Mouse (Mus musculus): Measurements from ENCODE around the gene Tmem26. TPM values are rescaled to one million over a fixed set of nuclear protein-coding genes. Genes with fewer than 3 reads are reported as not detected.
A peak's percentile ranks its signal among the peaks of the same experiment; 100 is the strongest.

The Tmem26 gene
- total and polyA plus RNA-seq, 3 experiments: 0.04 TPM; not detected in 2

GRCm38 (mm10) chr10:68715396-68715795 lies 8.1 kb upstream of the Tmem26 start:
- H3K9me3 ChIP-seq (replicated peaks; ENCODE audit: low read length): no peaks in the 10 kb centered on the region
- no peaks in the 10 kb centered on the region for H3K79me2 ChIP-seq (replicated peaks; ENCODE audit: control insufficient read depth, extremely low read depth, insufficient read depth, poor library complexity, severe bottlenecking)
- no peak overlapping the region for H3K4me2 ChIP-seq (ENCODE audit: insufficient read depth, low read depth, poor library complexity, severe bottlenecking)
- no peak overlapping the region for H3K9ac ChIP-seq (ENCODE audit: insufficient read depth, low read depth)
- in situ Hi-C loops (cut with MboI; ENCODE audit: low pct_ligation_motif_present, low pct_unique_long_range_greater_than_20kb, low sequenced_read_pairs) (no loop called here), dilution Hi-C loops (cut with MboI; ENCODE audit: extremely low pct_ligation_motif_present, extremely low pct_unique_long_range_greater_than_20kb, low sequenced_read_pairs) (no loop called here)
- no peaks in the 10 kb centered on the region for H3K27me3 ChIP-seq (replicated peaks)
- no peak for DNase-seq (ENCODE audit: extremely low read depth)
- H3K27ac ChIP-seq (ENCODE audit: insufficient read depth, low read depth): no peak overlapping the region
- TF ChIP-seq RAD21 (IDR thresholded peaks at IDR 0.05; ENCODE audit: low read depth, low read length) (no peak), MXI1 (IDR thresholded peaks at IDR 0.05; ENCODE audit: low read depth, low read length) (no peak), GABPA (IDR thresholded peaks at IDR 0.05; ENCODE audit: insufficient replicate concordance, low read depth, low read length) (no peak), NRF1 (IDR thresholded peaks at IDR 0.05; ENCODE audit: low read depth, low read length) (no peak), SIN3A (IDR thresholded peaks at IDR 0.05; ENCODE audit: low read length) (no peak), PAX5 (IDR thresholded peaks at IDR 0.05; ENCODE audit: low read length) (no peak), MAFK (IDR thresholded peaks at IDR 0.05; ENCODE audit: insufficient replicate concordance, low read length) (no peak), JUND (conservative IDR thresholded peaks at IDR 0.05; ENCODE audit: low read depth, low read length) (no peak), CTCF (conservative IDR thresholded peaks at IDR 0.05 in 1 of 2, IDR thresholded peaks at IDR 0.05 in 1 of 2; ENCODE audit: low read depth in 2 of 2, low read length in 2 of 2) (no peak), MYC (IDR thresholded peaks at IDR 0.05; ENCODE audit: low read depth, low read length) (no peak), IRF4 (IDR thresholded peaks at IDR 0.05; ENCODE audit: low read depth, low read length) (no peak), POLR2AphosphoS2 (IDR thresholded peaks at IDR 0.05; ENCODE audit: low read depth, low read length) (no peak), POLR2A (IDR thresholded peaks at IDR 0.05; ENCODE audit: low read depth, low read length) (no peak), ELF1 (IDR thresholded peaks at IDR 0.05; ENCODE audit: low read depth, low read length) (no peak), MAX (IDR thresholded peaks at IDR 0.05; ENCODE audit: low read length) (no peak)
- H3K4me3 ChIP-seq (replicated peaks in 1 of 3; ENCODE audit: low read depth in 2 of 3, low read length in 2 of 3, poor library complexity in 1 of 3): no peak overlapping the region
- no peaks in the 10 kb centered on the region for H3K36me3 ChIP-seq (replicated peaks in 1 of 2; ENCODE audit: control insufficient read depth in 1 of 2, insufficient read depth in 1 of 2, low read length in 1 of 2)
- peaks cover 0 to 2% of the 10 kb centered on the region in 2 experiments; a peak in 2 of 4 replicates for H3K4me1 ChIP-seq (ENCODE audit: control insufficient read depth in 1 of 2, insufficient read depth in 2 of 2)

GRCm38 (mm10) chr10:68718375-68718774 lies 5.1 kb upstream of the Tmem26 start:
- no peak for TF ChIP-seq ELF1 (IDR thresholded peaks at IDR 0.05; ENCODE audit: low read depth, low read length)
- TF ChIP-seq KAT2A (IDR thresholded peaks at IDR 0.05; ENCODE audit: insufficient replicate concordance, low read length): no peak
- peak in 1 of 2 experiments; percentile 55; a peak in 2 of 4 replicates for TF ChIP-seq CTCF (conservative IDR thresholded peaks at IDR 0.05 in 1 of 2, IDR thresholded peaks at IDR 0.05 in 1 of 2; ENCODE audit: low read depth in 2 of 2, low read length in 2 of 2)
- TF ChIP-seq RAD21 (IDR thresholded peaks at IDR 0.05; ENCODE audit: low read depth, low read length): peak; percentile 57
- peak; percentile 41 for TF ChIP-seq SMC3 (IDR thresholded peaks at IDR 0.05; ENCODE audit: low read depth, low read length)
- Histone ChIP-seq H3K27ac (ENCODE audit: insufficient read depth, low read depth) (no peak overlapping the region), H3K9ac (ENCODE audit: insufficient read depth, low read depth) (no peak overlapping the region), H3K9me3 (replicated peaks; ENCODE audit: low read length) (no peaks in the 10 kb centered on the region), H3K79me2 (replicated peaks; ENCODE audit: control insufficient read depth, extremely low read depth, insufficient read depth, poor library complexity, severe bottlenecking) (no peaks in the 10 kb centered on the region), H3K36me3 (replicated peaks in 1 of 2; ENCODE audit: control insufficient read depth in 1 of 2, insufficient read depth in 1 of 2, low read length in 1 of 2) (no peaks in the 10 kb centered on the region), H3K4me1 (ENCODE audit: control insufficient read depth in 1 of 2, insufficient read depth in 2 of 2) (peaks cover 7 to 11% of the 10 kb centered on the region in 2 experiments; a peak in 3 of 4 replicates), H3K4me3 (replicated peaks in 1 of 3; ENCODE audit: low read depth in 2 of 3, low read length in 2 of 3, poor library complexity in 1 of 3) (no peak overlapping the region), H3K27me3 (replicated peaks) (no peaks in the 10 kb centered on the region), H3K4me2 (ENCODE audit: insufficient read depth, low read depth, poor library complexity, severe bottlenecking) (no peak overlapping the region)
- dilution Hi-C loops (cut with MboI; ENCODE audit: extremely low pct_ligation_motif_present, extremely low pct_unique_long_range_greater_than_20kb, low sequenced_read_pairs): no loop called here
- no peak for DNase-seq (ENCODE audit: extremely low read depth)
- in situ Hi-C loops (cut with MboI; ENCODE audit: low pct_ligation_motif_present, low pct_unique_long_range_greater_than_20kb, low sequenced_read_pairs): no loop called here

Data from CH12.LX (cell line).